Mouse (Mus musculus) lung, embryonic 15.5 days (tissue): ENCODE measurements around the gene 5031439G07Rik. TPM values are rescaled to one million over a fixed set of nuclear protein-coding genes. Genes with fewer than 3 reads are reported as not detected.
"Not testable (repeated sequence)": the region's sequence is repeated elsewhere in the genome, so short reads cannot be mapped to it uniquely, and the experiment has no call there.

Experiments
- ATAC-seq: fragments of 200-750 bp; cut with Nextera tagmentation; 2 replicates; pipeline ENCODE4 v1.8.0; 2017; ENCODE audit warnings: moderate number of reproducible peaks, borderline replicate concordance; ENCODE audit not compliant: low FRiP score, low TSS enrichment; ENCODE audit errors: extremely low read depth
- H3K27ac ChIP-seq: fragments of 300-500 bp; sonication (generic); 2 replicates; pipeline ENCODE4 v1.5.1; 2015; ENCODE audit warnings: moderate library complexity, mild to moderate bottlenecking, inconsistent platforms
- H3K27me3 ChIP-seq: fragments of 300-500 bp; sonication (generic); 2 replicates; pipeline ENCODE4 v1.6.1; 2015; ENCODE audit warnings: inconsistent platforms
- H3K36me3 ChIP-seq: fragments of 300-500 bp; sonication (generic); 2 replicates; pipeline ENCODE4 v1.6.1; 2015; ENCODE audit warnings: inconsistent platforms
- H3K4me1 ChIP-seq: fragments of 300-500 bp; sonication (generic); 2 replicates; pipeline ENCODE4 v1.6.1; 2015; ENCODE audit warnings: inconsistent platforms
- H3K4me2 ChIP-seq: fragments of 300-500 bp; sonication (generic); 2 replicates; pipeline ENCODE4 v1.6.1; 2015; ENCODE audit warnings: inconsistent platforms, mild to moderate bottlenecking, moderate library complexity
- H3K4me3 ChIP-seq: fragments of 300-500 bp; sonication (generic); 2 replicates; pipeline ENCODE4 v1.5.1; 2015; ENCODE audit warnings: mild to moderate bottlenecking, inconsistent platforms
- H3K9ac ChIP-seq: fragments of 300-500 bp; sonication (generic); 2 replicates; pipeline ENCODE4 v1.6.1; 2015; ENCODE audit warnings: inconsistent platforms
- H3K9me3 ChIP-seq: fragments of 300-500 bp; sonication (generic); 2 replicates; pipeline ENCODE4 v1.6.1; 2016; ENCODE audit warnings: inconsistent platforms
- WGBS: fragments of 180-500 bp; shearing (Covaris S2); methylation state at CpG from one replicate; pipeline ENCODE4 v1.1.7; 2015; 5-methylcytosine and 5-hydroxymethylcytosine counted together
- microRNA-seq: library from miRNA; unstranded; fragments of <30 nt; microRNA quantifications from one replicate; pipeline ENCODE4, GENCODE M21; 2016
- polyA plus RNA-seq: library from polyadenylated mRNA; unstranded; fragments of >200 nt; fragmentation: Nextera tagmentation; extraction: Ambion mirVana; gene quantifications from 2 replicates; pipeline ENCODE4 v1.2.1, GENCODE M21; 2015

Gene 5031439G07Rik
- polyA plus RNA-seq, 1 experiment from 2014 or later: 6.8 TPM

GRCm38 (mm10) chr15:84896216-84896615 is 92.1 kb downstream of the 5031439G07Rik start:
- ATAC-seq: not testable (repeated sequence)

More at GRCm38 (mm10) chr15:84896216-84896615, 92.1 kb downstream of the 5031439G07Rik start:
- peaks cover 12% of the 10 kb centered on the region for H3K4me1 ChIP-seq
- WGBS: 65% methylated on average over 10 of the region's 10 CpGs
- H3K36me3 ChIP-seq, H3K9me3 ChIP-seq, H3K9ac ChIP-seq, H3K27me3 ChIP-seq, H3K27ac ChIP-seq, H3K4me3 ChIP-seq, H3K4me2 ChIP-seq: not testable (repeated sequence)

Small RNAs within 50 kb of the gene (microRNA-seq; reads per million reads assigned to microRNA genes)
- 13.5 reads per million, percentile 32 among the genes with 10 or more reads in this experiment for gene Mir1249

Other genes with a start within 250 kb of the 5031439G07Rik start
- gene Phf21b, start 132.5 kb downstream of the 5031439G07Rik start, polyA plus RNA-seq: 0.24 and 0.67 TPM in 2 replicates
- gene Gm29666, start 68.5 kb downstream of the 5031439G07Rik start, polyA plus RNA-seq: 0.38 and 0.44 TPM in 2 replicates
- gene Nup50, start 65.1 kb downstream of the 5031439G07Rik start, polyA plus RNA-seq: 37.5 and 39.8 TPM in 2 replicates
- gene Upk3a, start 28.6 kb upstream of the 5031439G07Rik start, polyA plus RNA-seq: 8.5 and 9.1 TPM in 2 replicates
- 35.0 TPM in 2 replicates for gene Fam118a, start 40.4 kb upstream of the 5031439G07Rik start, polyA plus RNA-seq
- gene Smc1b, start 143.4 kb upstream of the 5031439G07Rik start, polyA plus RNA-seq: 0.21 and 0.39 TPM in 2 replicates
- gene Ribc2, start 143.5 kb upstream of the 5031439G07Rik start, polyA plus RNA-seq: 0.39 and 0.49 TPM in 2 replicates
- 248 and 250 TPM in 2 replicates for gene Fbln1, start 217.4 kb upstream of the 5031439G07Rik start, polyA plus RNA-seq